Mouse (Mus musculus): Measurements from ENCODE around the gene Notch1. TPM values are rescaled to one million over a fixed set of nuclear protein-coding genes. Genes with fewer than 3 reads are reported as not detected.

Gene Notch1
- polyA plus RNA-seq, 1 experiment from 2014 or later: 48.2 TPM

DNA sequence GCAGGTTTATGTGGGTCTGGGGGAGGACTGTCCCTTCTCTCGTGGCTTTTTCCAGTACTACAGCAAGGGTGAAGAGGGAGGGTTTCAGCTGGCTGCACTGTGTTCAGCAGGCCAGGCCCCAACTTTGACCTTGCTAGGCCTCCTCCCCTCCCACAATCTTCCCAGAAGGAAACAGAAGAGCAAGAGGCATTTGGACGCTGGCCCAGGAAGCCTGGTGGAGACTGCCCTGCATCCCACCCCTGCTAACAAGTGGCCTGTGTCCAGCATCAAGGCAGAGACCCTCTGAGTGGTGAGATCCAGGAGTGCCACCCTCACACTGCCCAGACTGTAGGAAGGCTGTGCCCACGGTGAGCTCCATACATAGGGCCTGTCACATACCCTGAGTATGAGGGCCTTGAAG lies 27.8 kb upstream of the Notch1 start:
- Histone ChIP-seq H3K4me3 (no peak overlapping the region), H3K27me3 (replicated peaks) (no peaks in the 10 kb centered on the region), H3K36me3 (no peaks in the 10 kb centered on the region), H3K4me2 (replicated peaks) (no peak overlapping the region), H3K9ac (no peak overlapping the region), H3K9me3 (no peaks in the 10 kb centered on the region), H3K27ac (no peak overlapping the region), H3K4me1 (peaks cover 28% of the 10 kb centered on the region)
- 76% methylated on average over 3 of the region's 3 CpGs for WGBS
- ATAC-seq (ENCODE audit: low FRiP score, low read depth): no peak

DNA sequence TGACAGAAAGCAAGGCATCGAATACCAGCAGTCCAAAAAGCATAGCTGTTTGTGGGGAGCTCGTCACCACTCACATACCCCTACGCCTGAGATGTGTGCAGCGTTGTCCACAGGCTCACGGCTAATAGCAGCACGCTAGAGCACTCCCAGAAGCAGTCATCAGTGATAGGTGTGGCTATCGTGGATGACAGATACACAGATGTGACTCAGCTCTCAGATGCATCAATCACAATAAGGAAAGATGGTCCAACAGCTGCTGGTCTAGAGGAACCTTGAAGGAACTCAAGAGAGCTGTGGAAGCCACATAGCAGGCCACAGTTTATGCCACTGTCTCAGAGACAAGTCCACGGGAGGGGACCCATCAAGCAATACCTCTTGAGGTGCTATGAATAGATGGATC lies 27.3 kb upstream of the Notch1 start:
- WGBS: 86% methylated on average over 8 of the region's 8 CpGs
- Histone ChIP-seq H3K4me1 (peaks cover 28% of the 10 kb centered on the region), H3K9ac (no peak overlapping the region), H3K9me3 (no peaks in the 10 kb centered on the region), H3K4me2 (replicated peaks) (no peak overlapping the region), H3K27ac (no peak overlapping the region), H3K27me3 (replicated peaks) (no peaks in the 10 kb centered on the region), H3K36me3 (no peaks in the 10 kb centered on the region), H3K4me3 (no peak overlapping the region)
- ATAC-seq (ENCODE audit: low FRiP score, low read depth): no peak

DNA sequence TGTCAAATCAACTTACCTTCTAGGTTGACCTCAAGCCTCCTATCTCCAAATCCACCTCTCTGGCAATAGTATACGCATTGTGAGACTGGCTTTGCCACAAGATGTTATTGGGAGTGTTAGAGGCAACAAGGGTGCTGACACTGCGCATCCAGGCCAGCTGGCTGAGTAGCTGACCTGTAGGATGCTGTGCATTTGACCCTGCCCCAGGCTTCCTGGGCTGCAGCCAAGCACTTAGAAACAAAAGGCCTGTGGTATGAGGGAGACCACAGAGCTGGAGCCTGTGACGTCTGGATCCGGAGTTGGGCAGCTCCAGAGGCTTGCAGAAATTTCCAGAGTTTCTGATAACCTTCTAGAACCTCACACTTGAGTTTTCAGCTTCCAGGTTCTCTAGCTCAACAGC lies 26.7 kb upstream of the Notch1 start:
- ATAC-seq (ENCODE audit: low FRiP score, low read depth): no peak

DNA sequence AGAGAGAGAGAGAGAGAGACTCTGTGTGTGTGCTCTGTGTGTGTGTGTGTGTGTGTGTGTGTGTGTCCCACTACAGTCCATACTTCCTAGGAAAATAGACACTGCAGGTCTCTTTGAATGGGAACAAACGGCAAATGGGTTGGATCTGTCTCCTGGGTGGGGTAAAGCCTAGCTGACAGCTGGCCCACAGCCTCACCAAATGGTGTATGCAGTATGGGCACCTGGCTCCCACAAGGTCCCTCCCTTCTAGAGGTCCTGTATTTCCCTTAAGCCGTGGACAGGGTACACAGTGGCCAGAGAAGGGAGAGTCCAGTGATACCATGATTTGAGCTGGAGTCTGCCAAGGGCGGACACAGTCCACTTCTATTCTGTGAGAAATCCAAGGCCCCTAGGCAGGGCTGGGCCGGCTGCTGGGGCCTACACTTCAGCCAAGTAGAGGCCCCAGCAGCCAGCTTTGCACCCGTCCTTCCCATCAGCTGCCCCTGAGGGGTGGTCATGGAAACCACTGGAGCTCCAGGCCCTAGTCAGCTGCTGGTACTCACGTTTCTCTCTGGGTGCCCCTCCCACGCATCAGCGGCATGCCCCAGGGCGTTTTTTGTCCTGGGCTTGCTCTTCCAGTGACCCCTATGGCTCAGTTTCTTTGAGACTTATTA lies 24.9 kb upstream of the Notch1 start:
- Histone ChIP-seq H3K9me3 (no peaks in the 10 kb centered on the region), H3K27ac (no peak overlapping the region; the same call in 1 of the 2 replicates), H3K27me3 (replicated peaks) (no peaks in the 10 kb centered on the region), H3K4me3 (no peak overlapping the region), H3K9ac (no peak overlapping the region), H3K36me3 (no peaks in the 10 kb centered on the region), H3K4me2 (replicated peaks) (no peak overlapping the region; the same call in 1 of the 2 replicates), H3K4me1 (peaks cover 17% of the 10 kb centered on the region)
- WGBS: 27% methylated on average over 9 of the region's 9 CpGs
- 0 out of 2 replicates have a peak, but pooled peaks have one; percentile 18 for ATAC-seq (ENCODE audit: low FRiP score, low read depth)

More for the DNA sequence above, 26.7 kb upstream of the Notch1 start:
- Histone ChIP-seq H3K4me1 (peaks cover 28% of the 10 kb centered on the region), H3K9me3 (no peaks in the 10 kb centered on the region), H3K36me3 (no peaks in the 10 kb centered on the region), H3K4me2 (replicated peaks) (no peak overlapping the region), H3K27me3 (replicated peaks) (no peaks in the 10 kb centered on the region), H3K9ac (no peak overlapping the region), H3K4me3 (no peak overlapping the region), H3K27ac (no peak overlapping the region)
- WGBS: 68% methylated on average over 4 of the region's 4 CpGs

DNA sequence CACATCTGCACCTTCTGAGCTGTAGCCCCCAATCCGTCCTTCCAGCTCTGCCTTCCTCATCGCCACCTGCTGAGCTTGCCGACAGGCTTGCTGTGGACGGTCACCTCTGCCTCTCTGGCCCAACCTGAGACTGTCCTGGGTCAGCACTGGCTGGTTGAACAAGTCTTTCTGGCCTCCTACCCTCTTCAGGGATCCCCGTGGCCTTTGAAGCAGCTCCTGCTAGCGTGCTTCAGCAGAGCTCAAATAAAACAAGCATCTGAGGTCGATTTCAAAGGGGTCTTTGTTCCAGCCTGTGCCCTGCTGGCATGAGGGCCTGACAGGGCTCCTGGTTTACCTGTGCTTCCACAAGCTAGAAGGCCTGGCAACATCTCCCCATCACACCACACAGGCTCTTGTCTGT lies 24.3 kb upstream of the Notch1 start:
- H3K36me3 ChIP-seq: no peaks in the 10 kb centered on the region
- WGBS: 25% methylated on average over 7 of the region's 7 CpGs
- H3K9me3 ChIP-seq: no peaks in the 10 kb centered on the region
- H3K9ac ChIP-seq: no peak overlapping the region
- H3K27ac ChIP-seq: no peak overlapping the region
- H3K4me2 ChIP-seq (replicated peaks): no peak overlapping the region
- no peak overlapping the region for H3K4me3 ChIP-seq
- H3K4me1 ChIP-seq: peaks cover 23% of the 10 kb centered on the region
- ATAC-seq (ENCODE audit: low FRiP score, low read depth): no peak
- H3K27me3 ChIP-seq (replicated peaks): no peaks in the 10 kb centered on the region

DNA sequence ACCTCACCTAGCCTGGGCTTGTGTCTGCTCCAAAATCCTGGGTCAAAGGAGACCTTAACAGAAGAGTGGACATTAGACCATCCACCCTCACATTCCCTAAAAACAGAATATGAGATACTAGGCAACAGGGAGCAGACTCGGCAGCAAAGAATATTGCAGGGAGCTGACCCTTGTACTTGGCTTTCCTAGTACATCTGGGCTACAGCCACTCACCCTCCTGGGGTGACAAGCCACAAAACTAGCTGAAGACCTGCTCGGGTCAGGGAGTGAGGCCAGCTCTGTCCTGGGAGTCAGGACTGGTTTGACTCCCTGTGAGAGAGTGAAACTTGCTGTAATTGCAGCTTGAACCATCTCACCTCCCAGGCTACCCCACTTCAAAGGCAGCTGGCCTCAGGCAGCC lies 23.1 kb upstream of the Notch1 start:
- Histone ChIP-seq H3K4me2 (replicated peaks) (no peak overlapping the region), H3K9me3 (no peaks in the 10 kb centered on the region), H3K36me3 (no peaks in the 10 kb centered on the region), H3K9ac (no peak overlapping the region), H3K4me1 (peaks cover 35% of the 10 kb centered on the region), H3K27ac (no peak overlapping the region), H3K4me3 (no peak overlapping the region), H3K27me3 (replicated peaks) (no peaks in the 10 kb centered on the region)
- WGBS: 47% methylated on average over 2 of the region's 2 CpGs
- no peak for ATAC-seq (ENCODE audit: low FRiP score, low read depth)

DNA sequence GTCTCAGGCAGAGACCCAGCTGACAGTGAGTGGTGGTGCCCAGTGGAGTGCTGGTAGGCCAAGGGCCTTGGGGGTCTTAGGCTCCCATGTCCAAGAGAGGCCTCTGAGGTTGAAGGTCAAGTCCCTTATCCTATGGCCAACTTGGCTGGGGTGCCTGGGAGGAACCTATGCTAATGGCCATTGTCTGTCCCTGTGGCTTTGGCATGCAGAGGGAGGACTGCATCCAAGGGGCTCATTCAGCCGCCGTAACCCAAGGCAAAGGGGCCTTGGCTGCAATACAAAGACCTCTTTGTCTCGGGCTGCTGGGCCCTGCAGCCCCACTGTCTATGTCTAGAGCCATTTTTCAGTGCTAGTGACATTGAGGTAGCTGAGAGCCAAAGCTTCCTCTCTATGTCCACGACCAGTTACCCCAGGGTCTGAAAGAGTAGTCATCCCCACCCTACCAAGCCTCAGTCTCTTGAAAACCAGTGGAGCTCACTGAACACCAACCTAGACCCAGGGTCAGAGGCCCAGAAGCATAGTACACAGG lies 19.1 kb upstream of the Notch1 start:
- H3K4me2 ChIP-seq (replicated peaks): no peak overlapping the region
- H3K36me3 ChIP-seq: no peaks in the 10 kb centered on the region
- WGBS: 13% methylated on average over 4 of the region's 4 CpGs
- no peaks in the 10 kb centered on the region for H3K9me3 ChIP-seq
- ATAC-seq (ENCODE audit: low FRiP score, low read depth): peak; percentile 59
- no peaks in the 10 kb centered on the region for H3K27me3 ChIP-seq (replicated peaks)
- H3K4me1 ChIP-seq: peaks cover 41% of the 10 kb centered on the region
- no peak overlapping the region for H3K9ac ChIP-seq
- no peak overlapping the region for H3K4me3 ChIP-seq
- H3K27ac ChIP-seq: peak overlapping the region; percentile 50

DNA sequence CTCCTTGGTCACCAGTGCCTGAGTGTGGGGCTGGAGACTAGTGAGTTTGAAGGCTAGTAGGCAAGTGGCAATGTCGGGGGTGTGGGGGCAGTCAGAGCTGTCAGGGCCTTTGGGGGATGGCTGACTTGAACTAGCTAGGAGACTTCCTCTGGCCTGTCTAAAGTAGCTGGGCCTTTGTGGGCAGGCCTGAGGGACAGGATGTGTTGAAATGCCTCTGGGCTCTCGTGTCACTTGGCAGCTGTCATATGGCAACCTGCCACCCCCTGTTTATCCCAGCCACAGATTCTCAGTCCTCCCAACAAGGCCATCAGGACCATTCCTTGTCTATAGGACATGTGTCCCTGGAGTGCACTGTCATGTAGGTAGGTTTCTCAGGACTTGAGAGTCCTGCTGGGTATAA lies 18.2 kb upstream of the Notch1 start:
- Histone ChIP-seq H3K4me3 (no peak overlapping the region), H3K4me1 (peaks cover 36% of the 10 kb centered on the region), H3K27me3 (replicated peaks) (no peaks in the 10 kb centered on the region), H3K9me3 (no peaks in the 10 kb centered on the region), H3K9ac (no peak overlapping the region), H3K36me3 (no peaks in the 10 kb centered on the region), H3K27ac (no peak overlapping the region), H3K4me2 (replicated peaks) (no peak overlapping the region)
- WGBS: 88% methylated on average over 2 of the region's 2 CpGs
- no peak for ATAC-seq (ENCODE audit: low FRiP score, low read depth)

DNA sequence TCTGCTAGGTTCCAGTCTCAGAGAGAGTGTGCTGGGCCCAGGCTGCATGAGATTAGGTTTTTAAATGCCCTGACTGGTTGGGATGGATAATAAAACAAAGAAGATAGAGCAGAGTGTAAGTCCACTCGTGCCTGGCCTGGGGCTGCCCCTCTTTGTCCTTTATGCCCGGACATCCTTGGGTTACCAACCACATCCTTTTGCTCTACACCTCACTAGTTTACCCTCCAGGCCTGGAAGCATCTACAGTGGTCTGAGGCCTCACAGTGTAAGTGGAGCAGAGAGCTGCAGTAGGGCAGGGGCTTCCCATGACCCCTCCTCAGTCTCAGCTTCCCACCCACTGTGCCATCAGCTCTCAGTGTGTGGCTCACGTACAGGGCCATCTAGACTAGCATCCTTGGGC lies 17.7 kb upstream of the Notch1 start:
- no peak overlapping the region for H3K4me2 ChIP-seq (replicated peaks)
- peaks cover 36% of the 10 kb centered on the region for H3K4me1 ChIP-seq
- no peaks in the 10 kb centered on the region for H3K36me3 ChIP-seq
- ATAC-seq (ENCODE audit: low FRiP score, low read depth): no peak
- H3K27me3 ChIP-seq (replicated peaks): no peaks in the 10 kb centered on the region
- WGBS: 54% methylated on average over 3 of the region's 3 CpGs
- 0 out of 2 replicates have a peak overlapping the region, but pooled peaks have one; percentile 2 for H3K27ac ChIP-seq
- no peak overlapping the region for H3K9ac ChIP-seq
- H3K9me3 ChIP-seq: no peaks in the 10 kb centered on the region
- H3K4me3 ChIP-seq: no peak overlapping the region

DNA sequence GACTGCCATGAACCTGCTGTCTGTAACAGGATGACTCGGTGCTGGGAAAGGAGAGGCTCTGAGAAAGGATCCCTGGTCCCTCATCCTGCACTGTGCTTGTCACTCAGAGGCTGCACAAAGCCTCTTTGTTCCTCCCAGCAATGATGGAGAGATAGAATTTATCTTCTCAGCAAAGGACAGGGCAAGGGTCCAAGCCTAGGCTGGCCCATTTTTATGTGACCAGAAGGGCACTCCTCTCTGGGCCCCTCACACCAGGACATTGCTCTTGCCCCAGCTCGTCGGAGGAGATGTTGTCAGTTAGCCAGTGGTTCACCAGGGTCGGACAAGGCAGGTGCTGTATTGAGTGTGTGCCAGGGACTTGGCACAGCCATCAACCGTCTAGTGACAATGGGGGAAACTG lies 16.8 kb upstream of the Notch1 start:
- no peak overlapping the region for H3K4me3 ChIP-seq
- peak; percentile 41; the same call in 1 of the 2 replicates for ATAC-seq (ENCODE audit: low FRiP score, low read depth)
- H3K4me2 ChIP-seq (replicated peaks): no peak overlapping the region
- no peaks in the 10 kb centered on the region for H3K9me3 ChIP-seq
- no peak overlapping the region for H3K9ac ChIP-seq
- H3K4me1 ChIP-seq: peaks cover 36% of the 10 kb centered on the region
- H3K27ac ChIP-seq: peak overlapping the region; percentile 2; the same call in 1 of the 2 replicates
- 11% methylated on average over 5 of the region's 5 CpGs for WGBS
- no peaks in the 10 kb centered on the region for H3K36me3 ChIP-seq
- H3K27me3 ChIP-seq (replicated peaks): no peaks in the 10 kb centered on the region

DNA sequence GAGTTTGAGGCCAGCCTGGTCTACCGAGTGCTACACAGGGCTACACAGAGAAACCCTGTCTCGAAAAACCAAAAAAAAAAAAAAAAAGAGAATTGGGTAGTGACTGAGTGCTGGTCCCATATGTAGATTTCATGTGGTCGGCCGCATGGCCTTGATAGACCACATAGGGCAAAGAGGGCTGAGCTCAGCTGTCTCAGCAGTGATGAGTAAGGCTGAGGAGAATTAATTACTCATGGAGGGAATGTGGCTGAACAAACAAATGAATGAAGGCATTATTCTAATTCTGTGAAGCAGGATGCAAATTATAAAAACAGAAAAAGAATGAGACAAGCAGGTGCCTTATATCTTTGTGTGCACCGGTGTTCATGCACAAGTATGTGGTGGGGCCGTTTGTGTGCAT lies 15.4 kb upstream of the Notch1 start:
- WGBS: 75% methylated on average over 6 of the region's 6 CpGs
- no peak overlapping the region for H3K4me2 ChIP-seq (replicated peaks)
- H3K4me3 ChIP-seq: no peak overlapping the region
- no peaks in the 10 kb centered on the region for H3K9me3 ChIP-seq
- ATAC-seq (ENCODE audit: low FRiP score, low read depth): no peak
- no peaks in the 10 kb centered on the region for H3K27me3 ChIP-seq (replicated peaks)
- H3K27ac ChIP-seq: no peak overlapping the region
- no peak overlapping the region for H3K9ac ChIP-seq
- peaks cover 38% of the 10 kb centered on the region for H3K4me1 ChIP-seq
- H3K36me3 ChIP-seq: no peaks in the 10 kb centered on the region

DNA sequence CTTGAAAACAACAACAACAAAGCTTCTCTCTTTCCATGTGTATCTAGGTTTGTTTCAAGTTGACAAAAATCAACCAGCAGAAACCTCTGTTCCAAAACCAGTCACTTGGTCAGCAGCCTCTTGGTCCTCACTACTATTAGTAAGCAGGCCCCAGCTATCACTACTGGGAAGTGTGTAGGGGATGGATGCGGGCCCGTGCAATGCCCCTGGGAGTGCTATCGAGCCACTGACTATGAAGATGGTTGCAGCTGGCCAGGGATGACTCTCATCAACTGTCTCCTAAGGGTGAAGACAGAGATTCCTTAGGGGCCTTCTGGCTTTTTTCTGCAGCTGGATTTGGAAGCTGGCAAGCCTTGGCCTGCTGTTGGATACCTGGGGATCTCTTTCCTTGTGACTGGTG lies 13.4 kb upstream of the Notch1 start:
- no peaks in the 10 kb centered on the region for H3K9me3 ChIP-seq
- no peak overlapping the region for H3K9ac ChIP-seq
- H3K36me3 ChIP-seq: no peaks in the 10 kb centered on the region
- no peak for ATAC-seq (ENCODE audit: low FRiP score, low read depth)
- peaks cover 39% of the 10 kb centered on the region for H3K4me1 ChIP-seq
- no peak overlapping the region for H3K27ac ChIP-seq
- no peak overlapping the region for H3K4me3 ChIP-seq
- no peaks in the 10 kb centered on the region for H3K27me3 ChIP-seq (replicated peaks)
- H3K4me2 ChIP-seq (replicated peaks): no peak overlapping the region
- WGBS: 77% methylated on average over 3 of the region's 3 CpGs

DNA sequence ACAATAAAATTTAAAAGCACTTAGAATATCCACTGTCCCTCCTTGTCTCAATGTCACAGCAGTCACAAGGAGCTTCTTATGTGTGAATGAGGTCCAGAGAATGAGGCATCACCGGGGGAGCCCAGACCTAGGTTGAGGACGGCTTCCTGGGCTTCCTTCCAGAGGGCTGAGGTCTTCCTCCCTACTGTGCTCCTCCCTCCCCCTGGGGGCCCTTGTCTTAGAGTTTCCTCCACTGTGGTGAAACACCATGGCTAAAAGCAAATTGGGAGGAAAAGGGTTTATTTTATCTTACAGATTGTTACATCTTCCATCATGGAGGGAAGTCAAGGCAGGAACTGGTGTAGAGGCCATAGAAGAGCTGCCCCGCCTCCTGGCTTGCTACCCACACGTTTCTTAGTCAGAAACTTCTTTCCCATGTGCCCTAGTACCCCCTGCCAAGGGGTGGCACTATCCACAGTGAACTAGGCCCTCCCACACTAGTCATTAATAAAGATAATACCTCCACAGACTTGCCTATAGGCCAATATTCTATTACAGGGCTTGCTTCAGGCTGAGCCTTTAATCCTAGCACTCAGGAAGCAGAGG lies 12.8 kb upstream of the Notch1 start:
- H3K9ac ChIP-seq: no peak overlapping the region
- no peak for ATAC-seq (ENCODE audit: low FRiP score, low read depth)
- H3K9me3 ChIP-seq: no peaks in the 10 kb centered on the region
- H3K4me1 ChIP-seq: peaks cover 36% of the 10 kb centered on the region
- no peak overlapping the region for H3K27ac ChIP-seq
- H3K27me3 ChIP-seq (replicated peaks): no peaks in the 10 kb centered on the region
- H3K36me3 ChIP-seq: no peaks in the 10 kb centered on the region
- H3K4me3 ChIP-seq: no peak overlapping the region
- H3K4me2 ChIP-seq (replicated peaks): no peak overlapping the region
- WGBS: 72% methylated on average over 4 of the region's 4 CpGs

Measured in neural tube, embryonic 12.5 days (tissue).